Mouse (Mus musculus): ENCODE data around the gene Zfp606.

Zfp606 gene

DNA sequence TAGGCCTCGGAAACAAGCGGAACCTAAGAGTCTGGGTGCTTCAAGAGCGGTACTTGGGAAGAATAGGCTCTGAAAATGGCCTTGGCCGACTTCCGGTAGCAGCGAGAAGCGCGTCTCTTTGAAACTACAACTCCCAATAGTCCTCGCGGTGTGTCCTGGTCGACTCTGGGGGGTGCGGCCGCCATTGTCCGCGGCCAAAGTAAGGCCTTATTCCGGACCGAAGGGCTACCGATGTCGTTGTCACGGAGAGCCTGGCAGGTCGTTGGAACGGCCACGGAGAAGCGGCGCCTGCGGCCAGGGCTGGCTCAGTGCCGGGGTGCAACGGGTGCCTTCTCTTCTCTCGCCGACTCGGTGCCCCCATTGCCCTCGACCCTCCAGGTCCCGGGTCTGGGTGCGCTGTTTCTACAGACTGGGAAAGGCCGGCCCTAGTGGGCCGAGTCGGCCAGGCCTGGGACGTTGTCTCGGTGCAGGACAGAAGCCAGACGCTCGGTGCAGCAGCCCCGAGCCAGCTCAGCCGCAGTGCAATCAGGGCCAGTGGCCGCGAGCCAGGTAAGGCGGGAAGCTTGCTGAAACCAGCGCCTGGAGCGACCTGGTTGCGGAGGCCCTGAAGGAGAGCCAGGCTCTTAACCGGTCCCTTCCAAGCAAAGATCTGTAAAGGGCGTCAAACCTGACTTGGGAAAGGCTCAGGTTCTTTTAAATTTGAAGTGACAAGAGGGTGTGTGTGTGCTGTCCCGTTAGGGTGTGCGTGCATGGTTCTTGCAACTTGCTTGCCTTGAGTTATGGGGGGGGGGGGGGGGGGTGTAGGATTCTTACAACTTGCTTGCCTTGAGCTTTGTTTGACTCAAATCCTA is at the start of gene Zfp606:
TSS of gene Zfp606 (plus strand) at position 136 of the 851 bp plus-strand sequence.
- peak; percentile 84 for DNase-seq

DNA sequence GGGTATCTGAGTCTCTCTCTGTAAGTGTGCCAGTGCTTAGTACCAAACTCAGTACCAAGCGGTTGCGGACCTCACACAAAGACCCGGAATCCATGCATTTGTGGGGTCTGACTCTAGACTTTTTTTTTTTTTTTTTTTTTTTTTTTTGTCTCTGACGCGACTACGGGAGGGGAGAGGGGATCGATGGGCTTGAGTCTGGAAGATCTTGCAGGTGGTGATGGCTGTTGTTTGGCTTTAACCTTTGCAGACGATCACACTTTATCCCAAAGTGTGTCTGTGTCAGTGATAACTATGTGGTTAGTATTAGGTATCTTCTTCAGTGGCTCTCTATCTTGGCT is 885 bp downstream of the Zfp606 start:
- DNase-seq: no peak

DNA sequence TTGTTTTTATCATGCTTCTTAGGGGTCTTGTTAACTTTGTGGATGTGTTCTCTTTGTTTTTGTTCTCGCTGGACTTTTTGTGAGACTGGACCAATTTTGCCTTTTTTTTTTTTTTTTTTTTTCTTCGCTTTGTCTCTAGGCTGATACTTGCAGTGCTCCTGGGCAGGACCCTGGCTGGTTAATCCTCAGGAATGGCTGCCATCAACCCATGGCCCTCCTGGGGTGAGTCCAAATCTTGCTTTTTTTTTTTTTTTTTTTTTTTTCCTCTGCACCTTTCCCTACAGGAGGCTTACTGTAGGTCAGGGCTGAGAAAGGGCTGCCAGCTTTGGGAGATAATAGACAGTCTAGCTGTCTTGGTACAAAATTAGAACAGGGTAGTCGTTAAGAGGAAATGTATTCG is 1.4 kb downstream of the Zfp606 start:
- DNase-seq: no peak

DNA sequence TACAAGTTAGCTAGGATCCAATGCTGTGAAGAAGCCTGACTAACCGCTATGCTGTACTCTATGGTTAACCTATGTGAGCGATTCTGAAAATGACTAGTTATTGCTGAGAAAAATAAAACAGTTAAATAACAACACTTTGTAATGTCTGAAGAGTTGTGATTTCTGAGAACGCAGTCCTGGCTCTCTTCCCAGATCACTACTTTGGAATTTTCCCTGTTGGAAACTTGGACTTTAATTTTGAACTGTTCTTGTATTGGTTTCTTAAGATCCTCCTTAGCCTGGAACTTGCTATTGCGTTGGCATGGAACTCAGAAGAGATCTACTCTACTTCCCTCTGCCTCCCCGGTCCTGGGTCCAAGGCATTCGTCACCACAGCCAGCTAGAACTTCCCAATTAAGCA is 5.7 kb downstream of the Zfp606 start:
- DNase-seq: no peak

DNA sequence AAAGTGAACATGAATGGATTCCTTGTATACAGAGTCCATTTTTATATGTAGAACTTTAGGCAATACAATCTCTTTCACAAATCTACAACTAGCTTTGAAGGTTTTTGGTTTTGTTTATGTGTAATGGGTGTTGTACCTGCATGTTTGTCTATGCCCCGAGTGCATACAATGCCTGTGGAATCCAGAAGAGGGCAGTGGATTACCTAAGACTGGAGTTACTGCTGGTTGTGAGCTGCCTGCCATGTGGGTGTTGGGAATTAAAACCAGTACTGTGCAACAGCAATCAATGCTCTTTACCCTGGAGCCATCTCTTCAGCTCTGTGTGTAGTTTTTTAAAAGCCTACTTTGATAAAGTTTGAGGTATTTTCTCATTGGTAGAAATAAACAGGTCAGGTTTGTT is 7.9 kb downstream of the Zfp606 start:
- DNase-seq: no peak

DNA sequence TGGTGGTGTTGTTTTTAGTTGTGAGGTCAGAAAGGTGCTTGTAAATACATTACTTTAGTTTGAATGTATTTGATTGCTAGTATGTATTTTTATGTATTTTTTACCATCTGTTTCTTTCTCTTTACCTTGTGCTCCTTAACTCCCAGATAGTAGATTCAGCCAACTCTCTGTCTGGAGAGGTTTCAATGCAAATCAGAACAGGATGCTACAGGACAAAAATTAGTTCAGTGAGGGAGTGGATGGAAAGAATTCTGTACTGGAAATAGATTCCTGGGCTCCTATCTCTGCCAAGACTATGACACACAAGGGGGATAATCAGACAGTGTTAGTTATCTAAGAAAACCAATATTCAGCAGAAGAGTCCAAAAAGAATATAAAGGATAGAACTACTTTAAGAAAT is 8.6 kb downstream of the Zfp606 start:
- no peak for DNase-seq

DNA sequence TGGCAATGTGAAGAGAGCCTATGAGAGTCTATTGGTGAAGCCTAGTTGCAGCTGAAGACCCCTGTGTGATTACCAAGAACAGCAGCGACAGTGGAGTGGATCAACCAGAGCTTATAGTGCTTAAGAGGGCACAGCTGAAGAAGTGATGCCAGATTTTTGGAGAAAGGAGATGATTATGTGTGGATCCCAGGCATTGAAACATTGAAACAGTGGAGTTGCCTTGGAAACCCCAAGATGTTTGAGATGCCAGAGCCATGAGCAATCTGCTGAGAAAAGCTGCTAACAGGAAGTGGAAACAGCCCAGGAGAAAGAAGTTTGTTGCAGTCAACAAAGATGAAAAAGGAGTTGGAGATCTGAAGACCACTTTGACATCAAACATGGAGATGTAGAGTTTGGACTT is 32.8 kb downstream of the Zfp606 start:
- no peak for DNase-seq

DNA sequence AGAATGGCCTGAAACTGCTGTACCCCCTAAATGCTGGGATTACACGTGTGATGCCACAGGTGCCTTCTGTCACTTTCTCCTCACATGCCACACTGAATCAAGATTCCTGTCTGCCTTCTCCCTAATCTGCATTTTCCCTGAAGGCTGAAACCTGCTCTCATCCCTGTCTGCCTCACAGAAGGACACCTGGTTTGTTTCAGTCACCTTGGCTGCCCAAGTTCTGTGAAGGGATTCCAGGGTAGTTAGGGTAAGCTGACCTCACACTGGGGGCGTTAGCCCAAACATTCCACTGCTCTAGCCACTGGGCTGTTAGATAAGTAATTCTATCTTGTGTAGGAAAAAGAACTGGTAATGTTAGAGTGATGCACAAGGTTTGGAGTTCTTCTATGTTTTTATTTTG is 34.1 kb downstream of the Zfp606 start, which contains the start of gene 2900092C05Rik:
TSS of gene 2900092C05Rik (plus strand) at position 301 of the 400 bp plus-strand sequence.
- DNase-seq: no peak

All from right cerebral cortex, postnatal 25 days (tissue).